Mouse (Mus musculus) C2C12 (cell line): Measurements from ENCODE around the gene Olfr322.

Experiments used
- CTCF ChIP-seq: IDR thresholded peaks from one replicate; pipeline ENCODE4 v1.5.1; 2011; ENCODE audit not compliant: control insufficient read depth, insufficient read depth, insufficient read length
- MAX ChIP-seq: IDR thresholded peaks from one replicate; pipeline ENCODE4 v1.6.1; 2011; ENCODE audit warnings: mild to moderate bottlenecking, control low read depth
- MYOG ChIP-seq: IDR thresholded peaks from one replicate; pipeline ENCODE4 v1.6.1; 2011; ENCODE audit not compliant: control insufficient read depth, insufficient read length; ENCODE audit errors: extremely low read depth
- USF1 ChIP-seq: IDR thresholded peaks from one replicate; pipeline ENCODE4 v1.6.1; 2011; ENCODE audit warnings: low read depth, mild to moderate bottlenecking, control low read depth, moderate library complexity

DNA sequence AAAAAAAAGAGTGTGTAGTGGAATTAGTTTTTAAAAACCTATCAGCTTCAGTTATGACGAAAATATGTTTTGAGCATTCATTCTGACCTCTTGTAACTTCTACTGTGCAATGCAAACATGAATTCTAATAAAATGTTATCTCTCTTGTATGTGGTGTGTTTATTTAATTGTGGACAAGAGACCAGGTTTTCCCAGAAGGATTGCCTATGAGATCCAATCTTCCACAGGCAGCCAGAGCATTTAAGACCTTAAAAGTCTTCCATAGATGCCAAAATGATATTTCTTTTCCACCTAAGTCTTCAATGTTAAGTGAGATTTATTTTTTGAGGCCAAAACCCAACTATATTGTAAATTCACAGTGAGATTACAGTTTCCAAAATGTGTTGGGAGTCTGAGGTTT is 22.2 kb downstream of the Olfr322 start, which contains the start of gene Olfr320:
- TF ChIP-seq CTCF, result no peak
- TF ChIP-seq MAX, result no peak
- no peak for TF ChIP-seq MYOG
- no peak for TF ChIP-seq USF1
